ENCODE assay signal across 8 mouse cellular contexts in genomic region chr12:19288271-19288890, GRCm38 (mm10).
DNase-seq lines count a peak whose midpoint lies in the region; ATAC-seq and TF ChIP-seq lines count a peak whose summit lies in the region.
"Not testable (repeated sequence)": the region's sequence is repeated elsewhere in the genome, so short reads cannot be mapped to it uniquely, and the experiment has no call there.

No protein-coding gene starts in this region.

- not testable (repeated sequence) for H3K9me3 ChIP-seq in forebrain, embryonic 14.5 days (replicated peaks; ENCODE audit: control insufficient read depth, low read length); heart, embryonic 16.5 days (replicated peaks; ENCODE audit: control insufficient read depth, low read length); kidney, embryonic 16.5 days (ENCODE audit: low read length); limb, embryonic 12.5 days; midbrain, embryonic 11.5 days (ENCODE audit: control insufficient read depth, low read length)

- not testable (repeated sequence) for H3K27me3 ChIP-seq in forebrain, embryonic 14.5 days (replicated peaks; ENCODE audit: control insufficient read depth, insufficient read depth, low read length); heart, embryonic 16.5 days (ENCODE audit: control insufficient read depth, insufficient read depth, low read length); kidney, embryonic 16.5 days (ENCODE audit: insufficient read depth, low read length); limb, embryonic 12.5 days; midbrain, embryonic 11.5 days (ENCODE audit: control insufficient read depth, insufficient read depth, low read length); small intestine, adult 2 months (ENCODE audit: control insufficient read depth, insufficient read depth, low read length)

- 24% methylated on average over 49 of the region's 75 CpGs for WGBS in forebrain, embryonic 14.5 days
- WGBS in heart, embryonic 16.5 days = 7% methylated on average over 74 of the region's 75 CpGs
- 7% methylated on average over 55 of the region's 75 CpGs for WGBS in kidney, embryonic 16.5 days
- 7% methylated on average over 62 of the region's 75 CpGs for WGBS in limb, embryonic 12.5 days
- WGBS in midbrain, embryonic 11.5 days = 8% methylated on average over 47 of the region's 75 CpGs
- 19% methylated on average over 75 of the region's 75 CpGs for WGBS in small intestine, adult 2 months

- peak overlapping the region; percentile 23 for H3K4me3 ChIP-seq in forebrain, embryonic 14.5 days (ENCODE audit: low read depth, low read length)
- peak overlapping the region; percentile 44 for H3K4me3 ChIP-seq in heart, embryonic 16.5 days (ENCODE audit: low read length)
- H3K4me3 ChIP-seq in kidney, embryonic 16.5 days (ENCODE audit: low read length) = peak overlapping the region; percentile 45
- peak overlapping the region; percentile 47 for H3K4me3 ChIP-seq in limb, embryonic 12.5 days (replicated peaks)
- H3K4me3 ChIP-seq in midbrain, embryonic 11.5 days (ENCODE audit: low read depth, low read length) = peak overlapping the region; percentile 27
- H3K4me3 ChIP-seq in small intestine, adult 2 months (ENCODE audit: low read depth, low read length) = peak overlapping the region; percentile 57

- not testable (repeated sequence) for H3K9ac ChIP-seq in forebrain, embryonic 14.5 days (ENCODE audit: low read length); midbrain, embryonic 11.5 days (ENCODE audit: low read length)
- H3K9ac ChIP-seq in heart, embryonic 16.5 days (ENCODE audit: low read length) = peak overlapping the region; percentile 34
- peak overlapping the region; percentile 48 for H3K9ac ChIP-seq in kidney, embryonic 16.5 days (replicated peaks; ENCODE audit: low read length)
- peak overlapping the region; percentile 51 for H3K9ac ChIP-seq in limb, embryonic 12.5 days (replicated peaks)

- peak; percentile 63 for DNase-seq in brain, embryonic 14.5 days (ENCODE audit: low read depth)
- peak; percentile 25 for DNase-seq in forebrain, embryonic 14.5 days (ENCODE audit: low spot score)
- DNase-seq in midbrain, embryonic 11.5 days (ENCODE audit: low spot score, missing footprints) = peak; percentile 87
- peak; percentile 64 to 74 for DNase-seq in urinary bladder, postnatal 36 days (ENCODE audit: low spot score in 2 of 2)

- not testable (repeated sequence) for TF ChIP-seq CTCF in brain, embryonic 14.5 days (IDR thresholded peaks at IDR 0.05; ENCODE audit: borderline replicate concordance, extremely low read depth, insufficient read depth, insufficient read length); small intestine, adult 2 months (IDR thresholded peaks at IDR 0.05; ENCODE audit: extremely low read depth, insufficient read length, insufficient replicate concordance, low read depth, low read length)

- H3K27ac ChIP-seq in forebrain, embryonic 14.5 days (ENCODE audit: low read depth, low read length); heart, embryonic 16.5 days (ENCODE audit: low read length); kidney, embryonic 16.5 days (ENCODE audit: low read length); limb, embryonic 12.5 days; midbrain, embryonic 11.5 days (ENCODE audit: low read depth, low read length); small intestine, adult 2 months (ENCODE audit: insufficient read depth, low read depth, low read length): not testable (repeated sequence)

- H3K4me1 ChIP-seq in forebrain, embryonic 14.5 days (ENCODE audit: control insufficient read depth, insufficient read depth, low read length); heart, embryonic 16.5 days (ENCODE audit: control insufficient read depth, insufficient read depth, low read length); kidney, embryonic 16.5 days (ENCODE audit: insufficient read depth, low read length); limb, embryonic 12.5 days (replicated peaks); midbrain, embryonic 11.5 days (ENCODE audit: control insufficient read depth, insufficient read depth, low read length); small intestine, adult 2 months (ENCODE audit: control insufficient read depth, insufficient read depth, insufficient read length, low read length): not testable (repeated sequence)

- TF ChIP-seq POLR2A in brain, embryonic 14.5 days (IDR thresholded peaks at IDR 0.05; ENCODE audit: borderline replicate concordance, extremely low read depth, insufficient read depth, insufficient read length, poor library complexity, severe bottlenecking); small intestine, adult 2 months (IDR thresholded peaks at IDR 0.05; ENCODE audit: low read depth, low read length): not testable (repeated sequence)

- H3K36me3 ChIP-seq in forebrain, embryonic 14.5 days (ENCODE audit: control insufficient read depth, insufficient read depth, low read length); heart, embryonic 16.5 days (ENCODE audit: control insufficient read depth, insufficient read depth); kidney, embryonic 16.5 days (ENCODE audit: insufficient read depth, low read length); limb, embryonic 12.5 days; midbrain, embryonic 11.5 days (ENCODE audit: control insufficient read depth, insufficient read depth, low read length); small intestine, adult 2 months (ENCODE audit: control insufficient read depth, insufficient read depth, low read length): not testable (repeated sequence)

- ATAC-seq in forebrain, embryonic 14.5 days; limb, embryonic 12.5 days (ENCODE audit: insufficient number of reproducible peaks, insufficient read depth, low FRiP score, low TSS enrichment, low read depth); midbrain, embryonic 11.5 days (ENCODE audit: low FRiP score): not testable (repeated sequence)
- ATAC-seq in heart, embryonic 16.5 days (replicated peaks; ENCODE audit: extremely low read depth, insufficient read depth, low FRiP score) = peak; percentile 65; the same call in 1 of the 2 replicates
- ATAC-seq in kidney, embryonic 16.5 days (ENCODE audit: low FRiP score, low TSS enrichment) = peak; percentile 88; the same call in 1 of the 2 replicates

- H3K4me2 ChIP-seq in forebrain, embryonic 14.5 days (ENCODE audit: low read length) = 0 out of 2 replicates have a peak overlapping the region, but pooled peaks have one; percentile 12
- peak overlapping the region; percentile 26; the same call in 1 of the 2 replicates for H3K4me2 ChIP-seq in heart, embryonic 16.5 days (ENCODE audit: low read depth, low read length)
- H3K4me2 ChIP-seq in kidney, embryonic 16.5 days (replicated peaks; ENCODE audit: low read depth, low read length) = peak overlapping the region; percentile 40
- peak overlapping the region; percentile 43 for H3K4me2 ChIP-seq in limb, embryonic 12.5 days
- H3K4me2 ChIP-seq in midbrain, embryonic 11.5 days = 0 out of 2 replicates have a peak overlapping the region, but pooled peaks have one; percentile 3

Comparison
In these comparisons a context has a peak if more than half of its experiments do, and no peak if none do; other contexts are left out.
1. DNase-seq: peak in every context shown above with its lines; median percentile 87 in midbrain, embryonic 11.5 days; 69 in urinary bladder, postnatal 36 days; 63 in brain, embryonic 14.5 days; 25 in forebrain, embryonic 14.5 days.